8 mouse cellular contexts compared by ENCODE assay signal in genomic region chr9:54787760-54788159, GRCm38 (mm10). TPM values are rescaled to one million over a fixed set of nuclear protein-coding genes. Genes with fewer than 3 reads are reported as not detected.
DNase-seq lines count a peak whose midpoint lies in the region; ATAC-seq and TF ChIP-seq lines count a peak whose summit lies in the region.

No protein-coding gene starts in this region.

- intact Hi-C loops in gastrocnemius, postnatal 14 days (cut with DNase I; ENCODE audit: low total_unique reads), result no loop called here

- no peak for TF ChIP-seq POLR2A in brain, embryonic 14.5 days (IDR thresholded peaks at IDR 0.05; ENCODE audit: borderline replicate concordance, extremely low read depth, insufficient read depth, insufficient read length, poor library complexity, severe bottlenecking)

- no peak overlapping the region for H3K27ac ChIP-seq in kidney, embryonic 14.5 days (ENCODE audit: low read depth, low read length)
- peak overlapping the region; percentile 60 for H3K27ac ChIP-seq in limb, embryonic 15.5 days

- no peak for TF ChIP-seq CTCF in brain, embryonic 14.5 days (IDR thresholded peaks at IDR 0.05; ENCODE audit: borderline replicate concordance, extremely low read depth, insufficient read depth, insufficient read length)

- H3K4me2 ChIP-seq in kidney, embryonic 14.5 days (replicated peaks; ENCODE audit: low read depth, low read length), result no peak overlapping the region
- no peak overlapping the region for H3K4me2 ChIP-seq in limb, embryonic 15.5 days

- no peak overlapping the region for H3K9ac ChIP-seq in kidney, embryonic 14.5 days (ENCODE audit: low read depth, low read length)
- H3K9ac ChIP-seq in limb, embryonic 15.5 days, result no peak overlapping the region

- H3K4me3 ChIP-seq in kidney, embryonic 14.5 days (ENCODE audit: low read length), result no peak overlapping the region
- no peak overlapping the region for H3K4me3 ChIP-seq in limb, embryonic 15.5 days

- ATAC-seq in kidney, embryonic 14.5 days (ENCODE audit: low FRiP score, low TSS enrichment), result peak; percentile 56; the same call in 1 of the 2 replicates
- peak; percentile 69; the same call in 1 of the 2 replicates for ATAC-seq in limb, embryonic 15.5 days (ENCODE audit: insufficient number of reproducible peaks, low FRiP score, low TSS enrichment, low read depth)

- H3K4me1 ChIP-seq in kidney, embryonic 14.5 days (ENCODE audit: control insufficient read depth, insufficient read depth, low read length), result peaks cover 6% of the 10 kb centered on the region; the same call in 1 of the 2 replicates
- peaks cover 48% of the 10 kb centered on the region for H3K4me1 ChIP-seq in limb, embryonic 15.5 days

- H3K36me3 ChIP-seq in kidney, embryonic 14.5 days (ENCODE audit: control insufficient read depth, insufficient read depth, low read length), result no peaks in the 10 kb centered on the region
- H3K36me3 ChIP-seq in limb, embryonic 15.5 days, result no peaks in the 10 kb centered on the region

- no peaks in the 10 kb centered on the region for H3K27me3 ChIP-seq in kidney, embryonic 14.5 days (ENCODE audit: control insufficient read depth, insufficient read depth, low read length)
- H3K27me3 ChIP-seq in limb, embryonic 15.5 days, result no peaks in the 10 kb centered on the region

- H3K9me3 ChIP-seq in kidney, embryonic 14.5 days (ENCODE audit: control insufficient read depth, low read length), result no peaks in the 10 kb centered on the region
- H3K9me3 ChIP-seq in limb, embryonic 15.5 days, result no peaks in the 10 kb centered on the region

- WGBS in kidney, embryonic 14.5 days, result 46% methylated on average over 8 of the region's 8 CpGs
- 22% methylated on average over 8 of the region's 8 CpGs for WGBS in limb, embryonic 15.5 days

- no peak for DNase-seq in kidney, adult 9 months
- peak; percentile 77 for DNase-seq in brain, embryonic 14.5 days (ENCODE audit: low read depth)
- peak; percentile 40 for DNase-seq in gastrocnemius, postnatal 14 days
- no peak for DNase-seq in testis, postnatal 10 days (ENCODE audit: low spot score)
- DNase-seq in layer of hippocampus, adult 9-11 months, result no peak
- no peak for DNase-seq in c-Kit-positive CD71-positive TER-119-positive erythroid progenitor cells, embryonic 14.5 days (ENCODE audit: low spot score)

RNA-seq across cellular contexts. Expression of gene Crabp1, which starts 23.2 kb away (rescaled TPM):
- 103 and 140 TPM in 2 replicates for polyA plus RNA-seq in kidney, embryonic 14.5 days (2014; fragmentation: Nextera tagmentation; extraction: Ambion mirVana)
- polyA plus RNA-seq in brain, embryonic 14.5 days (2012; rRNA removed), result 112 and 168 TPM in 2 replicates
- 1 to 10 TPM; 1.4 to 1.7 TPM for total RNA-seq in gastrocnemius, postnatal 14 days (2021)
- polyA plus RNA-seq in limb, embryonic 15.5 days (2015; fragmentation: Nextera tagmentation; extraction: Ambion mirVana), result 582 and 638 TPM in 2 replicates

RNA-seq across cellular contexts. Expression of gene Wdr61, which starts 53.4 kb away (rescaled TPM):
- 162 and 192 TPM in 2 replicates for polyA plus RNA-seq in kidney, embryonic 14.5 days (2014; fragmentation: Nextera tagmentation; extraction: Ambion mirVana)
- polyA plus RNA-seq in brain, embryonic 14.5 days (2012; rRNA removed), result 65.1 and 90.8 TPM in 2 replicates
- 10 to 100 TPM; 18.4 to 22.7 TPM for total RNA-seq in gastrocnemius, postnatal 14 days (2021)
- polyA plus RNA-seq in limb, embryonic 15.5 days (2015; fragmentation: Nextera tagmentation; extraction: Ambion mirVana), result 150 and 151 TPM in 2 replicates

Comparison
In these comparisons a context has a peak if more than half of its experiments do, and no peak if none do; other contexts are left out.
1. DNase-seq: peak in brain, embryonic 14.5 days (single experiment) and gastrocnemius, postnatal 14 days (single experiment); none in kidney, adult 9 months (single experiment), testis, postnatal 10 days (single experiment), layer of hippocampus, adult 9-11 months (single experiment) and c-Kit-positive CD71-positive TER-119-positive erythroid progenitor cells, embryonic 14.5 days (single experiment).